Mouse (Mus musculus): ENCODE data around the gene Rbm18.

DNA sequence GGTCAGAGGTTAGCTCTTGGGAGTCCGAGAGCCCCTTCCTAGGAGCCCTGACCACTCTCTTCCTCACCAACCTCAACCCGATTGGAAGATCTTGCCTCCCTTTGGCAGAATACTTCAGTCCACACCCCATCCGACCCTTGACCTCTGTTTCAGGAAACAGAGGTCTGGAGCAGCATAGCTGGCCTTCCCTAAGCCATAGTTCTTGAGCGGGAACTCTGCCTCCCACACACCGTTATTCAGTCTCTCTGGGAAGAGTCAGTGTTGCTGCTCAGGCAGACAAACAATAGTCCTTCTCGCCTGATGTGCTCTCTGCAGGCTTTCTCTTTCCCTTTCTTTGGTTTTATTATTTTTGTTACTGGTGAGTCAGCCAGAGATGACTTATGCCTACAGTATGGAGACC lies 36.8 kb downstream of the Rbm18 start:
- TF ChIP-seq POLR2A (IDR thresholded peaks at IDR 0.05; ENCODE audit: extremely low read depth, insufficient read depth, low read length): no peak
- no peak for TF ChIP-seq CTCF (IDR thresholded peaks at IDR 0.05; ENCODE audit: low read depth, low read length)

All from liver, adult 2 months (tissue).